Mouse (Mus musculus) gastrocnemius, postnatal 10 days (tissue): ENCODE results near the gene Gsto2. TPM values are rescaled to one million over a fixed set of nuclear protein-coding genes. Genes with fewer than 3 reads are reported as not detected.
"Not testable (repeated sequence)": the region's sequence is repeated elsewhere in the genome, so short reads cannot be mapped to it uniquely, and the experiment has no call there.

Experiments used
- DNase-seq: peaks from one replicate; pipeline ENCODE4 v3.0.0; 2021; ENCODE audit warnings: mixed read lengths
- long read RNA-seq, 2 experiments: library from polyadenylated mRNA; stranded (forward); transcript quantifications; one replicate each; pipeline ENCODE4 v2.0.0; 2021
- total RNA-seq, 2 experiments: library from RNA; stranded (reverse); gene quantifications; 2 replicates each; pipeline ENCODE4 v1.2.3; 2021

Gene Gsto2
- total RNA-seq: 1 to 10 TPM; 1.2 to 1.4 TPM
- long read RNA-seq, experiment 1, partial matches to known transcripts: 0 of 1 reads
- long read RNA-seq, experiment 1, other reads (novel, unspliced or antisense): 1 of 1 reads
- long read RNA-seq, experiment 2: 0 reads

DNA sequence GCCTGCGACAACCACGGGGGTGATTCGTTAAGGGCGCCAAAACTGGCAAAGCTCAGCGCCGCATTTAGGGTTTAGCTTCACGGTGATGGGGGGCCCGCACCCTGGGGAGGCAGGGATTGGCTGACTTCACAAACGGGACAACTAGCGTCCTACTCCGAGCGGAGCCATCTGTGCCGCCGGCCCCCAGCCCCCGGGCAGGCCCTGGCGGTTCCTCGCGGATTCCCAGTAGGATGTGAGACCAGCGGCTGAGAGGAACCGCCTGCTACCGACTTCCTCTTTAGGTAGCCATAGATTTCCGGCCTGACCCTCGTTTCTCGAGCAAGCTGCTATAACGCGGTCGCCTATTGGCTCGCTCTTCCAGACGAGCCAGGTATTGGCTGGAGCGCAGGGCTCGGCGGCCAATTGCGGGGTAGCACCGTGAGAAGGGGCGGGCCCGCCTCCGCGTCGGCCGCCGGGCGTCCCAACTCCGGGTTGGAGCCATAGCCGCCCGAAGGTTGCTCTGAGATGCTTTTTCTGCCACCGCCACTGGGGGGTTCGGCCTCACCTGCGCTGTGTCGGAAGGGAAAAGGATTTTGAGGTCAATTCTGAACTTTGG is at the start of gene Gsto2:
Gsto2 (plus strand) TSS at position 182 of the 595 bp plus-strand sequence.
- DNase-seq: peak; percentile 93

DNA sequence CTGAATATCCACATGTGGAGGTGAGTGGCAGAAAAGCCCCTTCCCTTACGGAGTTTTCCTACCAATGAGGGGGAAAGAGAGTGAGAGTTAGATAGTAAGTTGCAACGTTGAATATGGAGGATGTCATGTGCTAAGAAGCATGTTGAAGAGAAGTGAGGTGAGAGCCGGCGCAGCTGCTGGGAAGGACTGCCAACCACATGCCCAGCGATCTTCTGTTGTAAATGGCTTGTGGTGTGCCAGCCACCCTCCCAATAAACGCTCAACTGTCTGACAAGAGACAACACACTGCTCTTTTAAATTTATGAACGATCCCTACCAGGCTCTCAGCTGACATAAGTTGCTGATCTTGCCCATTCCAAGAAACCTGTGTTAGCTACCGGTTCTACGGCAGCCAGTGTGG is 47.6 kb upstream of the Gsto2 start:
- DNase-seq: no peak

DNA sequence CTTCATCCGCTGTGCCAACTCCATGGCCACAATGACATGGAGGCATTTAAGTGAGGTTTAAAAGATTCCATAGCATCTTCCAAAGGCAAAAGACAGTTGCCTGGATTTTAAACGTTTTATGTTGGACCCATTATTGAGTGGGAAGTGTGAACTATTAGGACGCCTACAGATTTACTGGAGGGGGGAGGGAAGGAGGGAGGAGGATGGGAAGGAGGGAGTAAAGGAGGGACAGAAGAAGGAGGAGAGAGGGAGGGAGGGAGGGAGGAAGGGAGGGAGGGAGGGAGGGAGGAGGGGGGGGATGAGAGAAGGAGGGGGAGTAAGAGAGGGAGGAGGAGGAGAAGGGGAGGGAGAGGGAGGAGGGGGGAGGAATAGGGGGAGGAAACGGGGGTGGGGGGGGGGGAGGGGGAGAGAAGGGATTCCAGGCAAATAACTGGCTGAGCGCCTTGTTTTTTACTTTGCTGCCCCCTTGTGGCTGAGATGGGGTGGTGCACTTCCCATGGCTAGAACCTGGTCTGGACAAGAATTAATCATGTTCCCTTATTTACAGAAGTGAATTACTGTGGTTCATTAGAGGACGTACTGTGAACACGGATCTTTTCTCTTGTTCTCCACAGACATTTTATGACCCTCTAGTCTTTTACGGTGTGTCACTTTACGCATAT is 44.4 kb upstream of the Gsto2 start:
- DNase-seq: peak; percentile 52

DNA sequence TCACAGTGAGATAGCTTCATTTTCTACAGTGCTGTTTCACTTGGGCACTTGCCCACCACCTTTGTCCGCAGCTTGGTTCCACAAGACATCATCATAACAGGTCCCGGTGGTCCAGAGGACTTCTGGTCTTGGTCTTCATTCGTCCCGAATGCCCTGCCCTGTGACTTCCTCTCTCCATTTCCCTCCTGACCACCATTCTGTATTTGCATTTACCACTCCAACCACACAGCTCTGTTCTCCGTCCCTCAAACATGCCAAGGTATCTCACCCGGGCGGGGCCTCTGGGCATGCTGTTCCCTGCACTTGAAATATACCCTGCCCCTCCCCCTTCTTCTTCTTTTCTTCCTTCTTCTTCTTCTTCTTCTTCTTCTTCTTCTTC is 43.9 kb upstream of the Gsto2 start:
- DNase-seq: no peak

DNA sequence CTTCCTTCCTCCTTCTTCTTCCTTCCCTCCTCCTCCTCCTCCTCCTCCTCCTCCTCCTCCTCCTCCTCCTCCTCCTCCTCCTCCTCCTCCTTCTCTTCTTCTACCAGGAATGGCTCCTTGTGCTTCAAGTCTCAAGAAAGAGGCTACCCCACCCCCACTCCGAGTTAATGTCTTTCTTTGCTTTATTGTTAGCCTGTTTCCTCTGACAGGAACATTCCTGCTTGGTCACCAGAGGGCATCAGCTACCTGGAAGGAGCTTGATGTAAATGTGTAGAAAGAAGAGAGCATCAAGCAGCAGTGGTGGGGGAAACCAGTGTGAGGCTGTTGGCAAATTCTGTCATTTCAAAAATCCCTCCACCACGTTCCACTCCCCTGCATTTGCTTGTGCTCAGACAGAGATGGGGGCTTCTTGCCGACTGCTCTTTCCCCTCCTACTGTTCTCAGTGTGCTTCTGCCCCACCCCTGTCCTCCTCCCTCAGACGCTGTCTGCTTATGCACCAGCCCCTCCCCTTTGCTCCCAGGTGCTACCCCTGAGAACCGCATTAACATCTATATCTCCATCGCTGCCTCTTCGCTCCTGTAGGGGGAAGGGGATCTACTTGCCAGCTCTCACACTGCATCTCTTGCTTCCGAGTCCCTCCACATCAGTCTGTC is 43.1 kb upstream of the Gsto2 start:
- no peak for DNase-seq

DNA sequence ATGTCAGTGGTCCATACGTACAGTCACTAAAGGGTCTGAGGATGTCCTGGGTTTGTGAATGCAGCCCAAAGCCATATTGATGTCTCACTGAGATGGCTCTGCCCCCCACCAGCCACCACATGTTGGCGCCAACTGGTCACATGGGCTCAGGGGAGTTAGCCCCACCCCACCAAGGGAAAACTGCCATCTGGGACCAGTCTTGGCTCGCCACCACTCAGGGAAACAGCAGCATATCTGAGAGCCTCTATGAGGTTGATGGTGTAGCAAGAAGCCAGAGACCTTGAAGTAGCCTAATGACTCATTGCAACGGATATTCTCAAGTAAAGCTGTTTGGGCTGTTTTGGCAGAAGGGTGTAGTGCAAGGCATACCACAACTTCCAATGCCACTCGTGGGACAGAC is 41.3 kb upstream of the Gsto2 start:
- no peak for DNase-seq

DNA sequence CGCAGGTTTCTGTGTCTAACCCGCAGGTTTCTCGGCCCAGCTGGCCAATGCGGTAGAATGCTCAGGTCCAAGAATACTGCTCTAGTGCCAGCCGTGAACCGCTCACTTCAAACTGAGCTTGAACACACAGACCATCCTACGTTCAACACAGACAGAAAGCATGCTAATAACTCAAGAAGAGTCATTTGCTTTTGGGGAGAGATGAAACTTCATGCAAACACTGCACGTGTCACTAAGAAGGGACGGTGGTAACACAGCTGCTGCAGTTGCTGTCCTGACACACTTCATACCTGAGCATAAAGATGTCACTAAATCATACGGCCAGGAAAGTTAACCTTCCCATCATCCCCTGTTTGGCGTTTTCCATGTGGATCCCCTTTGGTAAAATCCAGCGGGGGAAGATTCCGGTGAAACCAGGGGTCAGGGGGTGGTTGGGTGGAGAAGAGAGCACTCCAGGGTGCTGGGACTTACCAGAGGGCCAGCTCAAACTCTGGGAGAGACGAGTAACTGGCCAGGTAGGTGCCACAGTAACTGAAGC is 35.4 kb upstream of the Gsto2 start:
- DNase-seq: no peak

DNA sequence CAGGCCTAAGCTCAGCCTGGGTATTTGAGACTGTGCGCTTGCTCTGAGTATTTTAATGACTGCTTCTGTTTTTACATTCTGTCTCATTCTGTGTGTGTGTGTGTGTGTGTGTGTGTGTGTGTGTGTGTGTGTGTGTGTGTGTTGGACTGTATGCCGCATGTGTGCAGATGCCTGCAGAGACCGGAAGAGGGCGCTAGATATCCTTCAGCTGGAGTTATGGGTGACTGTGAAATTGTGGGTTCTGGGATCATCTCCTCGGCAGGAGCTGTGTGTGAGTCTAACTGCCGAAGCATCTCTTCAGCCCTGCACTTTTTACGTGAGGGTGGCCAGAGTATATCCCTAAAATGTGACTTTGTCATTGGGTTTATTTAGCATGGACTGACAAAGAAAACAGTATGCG is 34.2 kb upstream of the Gsto2 start:
- no peak for DNase-seq

DNA sequence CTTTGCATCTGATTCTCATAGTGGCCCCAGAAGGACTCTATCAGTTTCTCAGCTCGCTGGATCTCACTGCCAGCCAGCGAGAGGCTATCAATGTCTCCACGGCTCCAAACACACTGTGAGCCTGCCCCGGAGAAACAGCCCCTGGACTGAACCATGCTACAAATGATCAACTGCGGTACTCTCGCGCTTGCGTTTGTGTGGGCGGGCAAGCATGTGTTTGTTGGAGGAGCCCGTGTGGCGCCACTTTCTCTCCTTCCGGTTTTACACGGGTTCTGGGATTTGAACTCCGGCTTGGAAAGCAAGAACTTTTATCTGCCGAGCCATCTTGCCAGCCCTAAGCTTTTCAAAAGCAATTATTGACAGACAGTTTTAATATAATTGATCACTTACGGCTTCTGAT is 33.0 kb upstream of the Gsto2 start:
- DNase-seq: no peak

DNA sequence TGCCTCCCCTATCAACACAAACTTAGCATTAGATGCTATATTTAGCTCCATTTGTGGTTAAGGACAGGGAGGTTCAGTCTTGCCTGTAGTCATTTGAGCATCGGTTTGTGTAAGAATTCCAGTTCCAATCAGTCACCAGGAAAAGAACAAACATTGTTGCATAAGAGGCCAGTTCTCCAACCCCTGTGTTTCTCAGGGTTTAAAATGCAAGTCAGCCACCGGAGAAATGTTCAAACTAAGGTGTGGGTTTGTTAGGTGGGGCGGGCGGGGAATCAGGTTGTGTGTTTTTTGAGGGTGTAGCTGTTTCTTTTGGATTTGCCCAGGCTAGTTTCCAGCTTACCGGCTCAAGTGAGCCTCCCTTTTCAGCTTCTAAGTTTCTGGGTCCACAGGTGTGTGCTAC is 30.7 kb upstream of the Gsto2 start:
- DNase-seq: no peak

DNA sequence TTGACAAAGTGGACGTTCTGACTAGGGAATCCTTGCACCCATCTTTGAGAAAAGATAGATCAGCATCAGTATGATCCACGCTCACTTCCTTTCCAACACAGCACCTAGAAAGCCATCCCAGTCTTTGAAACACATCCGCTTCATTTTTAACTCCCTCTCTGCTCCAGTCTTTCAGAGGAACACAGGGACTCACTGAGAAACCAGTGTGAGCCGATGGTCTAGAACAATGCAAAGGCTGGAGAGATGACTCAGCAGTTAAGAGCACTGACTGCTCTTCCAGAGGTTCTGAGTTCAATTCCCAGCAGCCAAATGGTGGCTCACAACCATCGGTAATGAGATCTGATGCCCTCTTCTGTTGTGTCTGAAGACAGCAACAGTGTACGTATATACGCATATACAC is 29.6 kb upstream of the Gsto2 start:
- DNase-seq: no peak

DNA sequence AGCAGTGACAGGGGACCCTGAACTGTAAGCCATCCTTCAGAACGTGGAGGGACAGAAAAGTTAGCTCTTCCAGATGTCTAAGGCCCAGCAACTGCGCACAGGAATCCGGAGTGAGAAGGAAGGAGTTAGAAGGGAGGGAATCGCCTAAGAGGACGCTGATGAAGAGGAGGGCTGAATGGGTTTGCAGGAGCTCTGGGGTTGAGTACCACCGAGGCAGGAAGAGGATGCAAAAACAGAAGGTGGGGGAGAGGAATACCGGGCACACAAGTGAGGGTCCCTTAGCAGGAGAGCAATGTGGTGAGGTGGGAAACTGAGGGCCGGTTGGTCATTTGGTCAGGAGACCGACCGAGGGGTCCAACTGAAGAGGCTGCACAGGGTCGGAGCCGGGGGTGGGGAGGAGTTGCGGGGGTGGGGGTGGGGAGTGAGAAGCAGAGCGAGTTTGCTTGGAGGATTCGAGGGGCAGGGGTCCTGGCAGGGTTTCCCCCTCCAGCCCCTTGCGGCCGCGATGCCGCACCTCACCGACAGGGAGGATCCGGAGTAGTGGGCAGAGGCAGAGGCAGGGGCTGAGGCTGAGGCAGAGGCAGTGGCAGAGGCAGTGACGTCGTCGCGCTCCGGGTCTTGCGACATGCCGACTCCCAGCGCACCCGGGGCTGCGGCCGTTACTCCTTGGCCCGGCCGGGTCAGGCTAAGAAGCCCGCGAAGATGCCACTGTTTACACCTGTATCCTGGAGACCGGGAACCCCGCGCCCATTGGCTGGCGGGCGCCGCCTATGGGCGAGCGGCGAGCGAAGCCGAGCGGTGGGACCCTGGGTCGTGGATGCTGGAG is 28.4 kb upstream of the Gsto2 start:
- DNase-seq: peak; percentile 53

DNA sequence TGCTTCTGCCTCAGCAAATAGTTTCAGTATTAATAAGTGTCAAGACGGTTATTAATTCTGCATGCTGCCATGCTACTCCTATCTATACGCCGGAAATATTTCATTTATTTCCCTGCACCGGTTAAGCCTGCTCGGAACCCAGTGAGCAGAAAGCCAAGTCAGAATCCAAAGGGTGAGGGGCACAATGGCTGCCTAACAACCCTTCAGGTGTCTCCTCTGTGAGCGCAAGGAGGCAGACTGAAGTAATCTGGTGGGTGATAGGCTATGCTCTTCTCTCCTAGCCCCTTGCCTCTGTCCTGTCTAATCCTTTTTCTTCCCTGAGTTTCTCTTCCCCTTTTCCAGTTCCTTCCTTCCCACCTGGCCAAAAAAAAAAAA is 27.8 kb upstream of the Gsto2 start:
- DNase-seq: no peak

DNA sequence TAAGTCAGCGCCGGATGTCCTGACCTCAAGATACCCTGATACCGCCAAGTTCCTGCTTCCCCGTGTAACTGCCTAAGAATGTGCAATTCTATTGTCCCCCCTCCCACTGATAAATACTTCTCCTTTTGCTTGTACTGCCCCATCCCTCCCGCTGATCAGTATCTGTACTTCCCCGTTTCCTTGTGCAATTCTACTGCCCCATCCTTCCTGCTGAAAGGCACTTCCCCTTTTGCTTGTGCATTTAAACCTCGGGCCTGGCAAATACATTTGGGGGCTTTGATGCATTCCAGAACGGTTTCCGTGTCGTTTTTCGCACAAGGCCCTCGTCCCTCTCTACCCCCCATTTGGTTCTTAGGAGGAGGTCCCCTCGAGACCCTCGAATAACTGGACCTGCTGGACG is 24.1 kb upstream of the Gsto2 start:
- DNase-seq: not testable (repeated sequence)

DNA sequence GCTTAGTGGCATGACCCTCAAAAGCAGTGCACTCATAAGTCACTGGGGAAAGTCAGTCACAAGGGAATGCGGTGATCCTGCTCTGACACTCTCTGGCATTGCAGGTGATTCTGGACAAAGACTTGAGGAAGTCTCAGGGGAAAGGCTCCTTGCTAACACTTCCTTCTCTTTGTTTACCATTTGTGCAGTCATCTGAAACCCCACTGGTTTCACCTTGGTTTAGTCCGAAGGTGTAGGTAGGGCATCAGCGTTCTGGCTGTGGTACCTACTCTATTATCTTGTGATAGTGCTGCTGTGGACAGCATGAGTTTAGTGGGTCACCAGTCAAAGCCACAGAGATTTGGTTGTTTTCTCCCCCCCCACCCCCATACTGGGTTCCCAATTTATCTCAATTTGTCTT is 15.6 kb upstream of the Gsto2 start:
- no peak for DNase-seq

DNA sequence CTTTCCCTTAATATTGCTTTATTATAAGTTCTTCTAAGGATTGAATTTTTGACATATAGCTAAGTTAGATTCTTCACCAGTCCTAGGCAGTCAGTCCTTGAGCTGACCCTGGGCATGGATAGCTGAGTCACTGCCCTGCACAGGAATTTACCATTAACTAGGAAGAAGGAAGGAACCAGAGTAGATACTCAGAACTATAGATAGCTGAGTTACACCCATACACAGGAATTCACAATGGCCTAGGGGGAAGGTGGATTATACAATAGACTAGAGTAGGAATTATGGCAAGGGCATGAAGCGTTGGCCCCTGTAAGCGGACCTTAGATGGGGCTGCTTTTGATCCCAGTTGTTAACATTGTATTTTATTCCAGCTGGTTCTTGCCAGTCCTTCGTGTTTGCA is 13.2 kb upstream of the Gsto2 start:
- DNase-seq: not testable (repeated sequence)

DNA sequence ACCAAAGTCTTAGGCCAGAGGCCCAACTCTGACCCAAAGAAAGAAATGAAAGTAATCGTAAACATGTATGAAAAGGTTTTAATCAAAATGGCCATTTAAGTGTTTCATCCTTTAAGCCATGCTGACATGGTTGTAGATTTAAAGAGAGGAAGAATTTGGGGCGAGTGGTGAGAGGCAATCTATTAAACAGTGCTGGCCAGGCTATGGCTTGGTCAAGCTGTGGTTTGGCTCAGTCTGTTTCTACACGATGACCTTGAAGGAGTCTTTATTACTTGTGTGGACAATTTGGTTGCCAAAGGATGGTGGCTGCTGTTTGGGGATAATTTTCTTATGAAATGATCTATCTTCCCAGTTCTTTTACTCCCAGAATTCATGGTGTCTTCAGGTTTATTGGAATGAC is 12.3 kb upstream of the Gsto2 start:
- no peak for DNase-seq

DNA sequence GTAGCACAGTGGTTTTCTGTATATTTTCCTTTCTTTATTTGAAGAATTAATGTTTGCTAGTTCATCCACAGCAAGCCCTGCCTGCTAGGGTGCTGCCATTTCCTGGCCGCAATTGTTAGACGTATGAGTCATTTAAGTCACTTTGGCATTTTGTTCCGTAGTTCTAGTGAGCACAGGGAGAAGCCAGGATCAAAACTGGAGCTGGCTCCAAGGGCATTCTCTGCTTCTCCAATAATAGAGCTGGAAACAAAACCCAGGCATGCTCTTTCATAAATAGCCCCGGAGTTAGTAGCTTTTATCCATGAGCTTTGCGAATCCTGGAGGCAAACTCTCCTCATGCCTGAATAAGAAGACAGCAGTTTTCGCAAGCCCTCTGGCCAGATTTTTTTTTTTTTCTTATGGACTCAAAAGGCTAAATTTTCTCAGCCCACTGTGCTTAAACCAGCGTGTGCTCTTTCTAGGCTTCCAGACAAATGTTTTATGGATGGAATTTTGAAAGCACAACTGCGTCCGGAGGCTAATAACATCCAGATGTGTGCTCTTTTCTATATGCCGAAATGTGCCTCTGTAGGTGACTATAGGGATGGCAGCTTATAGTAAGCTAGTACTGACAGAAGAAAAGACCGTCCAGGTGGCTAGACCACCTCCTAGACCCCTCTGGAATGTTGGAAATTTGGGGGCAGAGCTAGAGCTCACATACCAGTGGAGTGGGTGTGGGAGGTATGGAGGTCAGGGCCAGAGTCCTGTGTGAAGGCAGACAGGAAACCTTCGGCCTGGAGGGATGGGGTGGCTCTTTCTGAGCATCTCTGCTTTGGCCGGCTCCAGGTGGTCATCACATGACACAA is 11.2 kb upstream of the Gsto2 start:
- DNase-seq: no peak

DNA sequence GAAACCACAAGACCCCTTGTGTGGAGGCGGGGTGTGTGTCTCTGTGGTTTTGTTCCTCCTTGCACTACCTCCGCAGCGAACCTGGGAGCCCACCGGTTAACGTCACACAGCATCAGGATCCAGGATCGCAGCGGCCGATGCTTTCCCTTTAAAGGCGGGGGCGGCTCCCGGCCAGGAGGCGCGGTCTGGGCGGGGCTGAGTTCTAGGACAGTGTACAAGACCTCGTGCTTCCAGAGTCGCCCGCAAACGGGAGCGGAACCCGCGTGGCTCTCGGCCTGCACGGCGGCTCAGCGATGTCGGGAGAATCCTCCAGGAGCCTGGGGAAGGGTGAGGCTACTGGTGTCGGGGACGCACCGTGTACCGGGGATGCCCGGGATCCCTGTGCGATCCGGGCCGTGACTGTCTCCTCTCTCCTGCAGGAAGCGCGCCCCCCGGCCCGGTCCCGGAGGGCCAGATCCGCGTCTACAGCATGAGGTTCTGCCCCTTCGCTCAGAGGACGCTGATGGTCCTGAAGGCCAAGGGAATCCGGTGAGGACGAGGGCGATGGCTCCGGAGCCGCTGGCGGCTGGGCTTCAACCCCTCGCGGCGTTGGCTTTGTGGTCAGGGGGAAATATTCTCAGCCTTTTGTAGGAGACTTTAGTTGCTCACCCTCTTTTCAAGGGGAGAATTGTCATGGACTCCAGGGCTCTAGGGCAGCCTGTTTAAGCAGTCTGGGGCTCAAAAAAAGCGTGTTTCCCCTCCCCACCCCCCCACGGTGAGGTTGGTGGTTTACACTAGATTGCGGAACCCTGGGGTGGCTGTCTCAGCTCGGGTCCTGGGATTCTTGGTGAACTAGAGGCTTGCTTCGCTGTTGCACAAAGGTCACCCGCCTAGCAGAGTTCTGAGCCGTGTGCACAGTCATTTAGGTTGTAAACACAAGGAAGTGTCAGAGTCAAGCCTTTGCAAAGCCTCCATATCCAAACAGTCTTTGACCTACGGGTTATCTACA is 10.2 kb upstream of the Gsto2 start, which contains the start of gene Gsto1:
Gsto1 (plus strand) TSS at position 175 of the 988 bp plus-strand sequence.
- DNase-seq: peak; percentile 92
